Mouse (Mus musculus) C2C12 (cell line): ENCODE results near the gene Gm20518. TPM values are rescaled to one million over a fixed set of nuclear protein-coding genes. Genes with fewer than 3 reads are reported as not detected.

Source experiments
- H3K27me3 ChIP-seq: one replicate; pipeline ENCODE4 v1.6.1; 2011; ENCODE audit not compliant: control insufficient read depth, insufficient read depth, insufficient read length
- H3K36me3 ChIP-seq: one replicate; pipeline ENCODE4 v1.6.1; 2011; ENCODE audit not compliant: control insufficient read depth, insufficient read depth
- H3K4me3 ChIP-seq: one replicate; pipeline ENCODE4 v1.5.1; 2011; ENCODE audit warnings: mild to moderate bottlenecking, control low read depth; ENCODE audit not compliant: poor library complexity, insufficient read depth, severe bottlenecking
- H3K79me2 ChIP-seq: one replicate; pipeline ENCODE4 v1.6.1; 2011; ENCODE audit not compliant: control insufficient read depth, insufficient read depth
- H3K79me3 ChIP-seq: one replicate; pipeline ENCODE4 v1.6.1; 2011; ENCODE audit warnings: low read depth, control low read depth
- H3ac ChIP-seq: one replicate; pipeline ENCODE3; 2011; ENCODE audit warnings: low read depth; ENCODE audit not compliant: control insufficient read depth, insufficient read length
- CEBPB ChIP-seq: IDR thresholded peaks from one replicate; pipeline ENCODE4 v1.6.1; 2011; ENCODE audit warnings: low read depth, mild to moderate bottlenecking, control low read depth, moderate library complexity
- CTCF ChIP-seq: IDR thresholded peaks from one replicate; pipeline ENCODE4 v1.5.1; 2011; ENCODE audit not compliant: control insufficient read depth, insufficient read depth, insufficient read length
- FOSL1 ChIP-seq: IDR thresholded peaks from one replicate; pipeline ENCODE4 v1.8.0; 2011; ENCODE audit warnings: mild to moderate bottlenecking, low read length; ENCODE audit not compliant: poor library complexity, insufficient read depth, severe bottlenecking
- MAX ChIP-seq: IDR thresholded peaks from one replicate; pipeline ENCODE4 v1.6.1; 2011; ENCODE audit warnings: mild to moderate bottlenecking, control low read depth
- MYOD1 ChIP-seq: IDR thresholded peaks from one replicate; pipeline ENCODE4 v1.6.1; 2011; ENCODE audit warnings: low read depth; ENCODE audit not compliant: control insufficient read depth, insufficient read length
- MYOG ChIP-seq: IDR thresholded peaks from one replicate; pipeline ENCODE4 v1.6.1; 2011; ENCODE audit not compliant: control insufficient read depth, insufficient read length; ENCODE audit errors: extremely low read depth
- USF1 ChIP-seq: IDR thresholded peaks from one replicate; pipeline ENCODE4 v1.6.1; 2011; ENCODE audit warnings: low read depth, mild to moderate bottlenecking, control low read depth, moderate library complexity
- polyA plus RNA-seq: library from polyadenylated mRNA; unstranded; fragments of >200 nt; fragmentation: generic; extraction: Trizol; gene quantifications from one replicate; pipeline ENCODE4 v1.2.1, GENCODE M21; 2012; ENCODE audit warnings: missing spikeins

Gm20518 gene
- polyA plus RNA-seq, 1 experiment = 0.06 TPM

- H3K79me3 ChIP-seq = no peaks in the 10 kb centered on the region
- H3K4me3 ChIP-seq = no peak within 1 kb of the TSS
- H3ac ChIP-seq = no peak within 1 kb of the TSS
- H3K36me3 ChIP-seq = peaks cover 15% of the 10 kb centered on the region
- no peaks in the 10 kb centered on the region for H3K79me2 ChIP-seq
- peaks cover 36% of the 10 kb centered on the region for H3K27me3 ChIP-seq
- no peak for TF ChIP-seq MAX
- TF ChIP-seq CTCF = no peak
- TF ChIP-seq FOSL1 = no peak
- no peak for TF ChIP-seq MYOD1
- no peak for TF ChIP-seq USF1
These were observed 53.4 kb downstream of the Gm20518 start, which contains the start of gene Car15 for GRCm38 (mm10) chr16:17838051-17838450. Gene Car15 (minus strand): TSS chr16:17838364.

DNA sequence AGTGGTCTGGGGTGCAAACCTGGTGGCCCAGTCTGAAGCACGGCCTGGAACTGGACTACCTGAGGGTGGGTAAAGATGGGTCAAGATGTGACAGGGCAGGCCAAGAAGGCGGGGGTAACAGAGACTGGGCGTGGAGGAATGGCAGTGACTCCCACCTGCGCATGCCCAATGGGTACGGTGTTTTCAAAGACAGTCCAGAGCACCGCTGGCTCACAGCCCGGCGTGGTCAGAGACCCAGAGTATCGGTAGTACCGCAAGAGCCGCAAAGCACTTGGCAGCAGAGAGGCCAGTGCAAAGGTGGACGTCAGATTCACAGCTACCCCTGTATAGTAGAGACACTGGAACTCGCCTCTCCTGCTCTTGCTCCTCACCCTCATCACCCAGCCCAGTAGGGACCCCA, 56.0 kb downstream of the Gm20518 start:
- no peak overlapping the region for H3K4me3 ChIP-seq
- H3K27me3 ChIP-seq = peaks cover 62% of the 10 kb centered on the region
- H3K79me2 ChIP-seq = no peaks in the 10 kb centered on the region
- no peak overlapping the region for H3ac ChIP-seq
- no peaks in the 10 kb centered on the region for H3K36me3 ChIP-seq
- no peak for TF ChIP-seq MYOD1
- no peak for TF ChIP-seq USF1
- TF ChIP-seq MAX = no peak
- TF ChIP-seq CTCF = no peak
- no peak for TF ChIP-seq CEBPB
- TF ChIP-seq FOSL1 = no peak
- no peak for TF ChIP-seq MYOG
- no peaks in the 10 kb centered on the region for H3K79me3 ChIP-seq

DNA sequence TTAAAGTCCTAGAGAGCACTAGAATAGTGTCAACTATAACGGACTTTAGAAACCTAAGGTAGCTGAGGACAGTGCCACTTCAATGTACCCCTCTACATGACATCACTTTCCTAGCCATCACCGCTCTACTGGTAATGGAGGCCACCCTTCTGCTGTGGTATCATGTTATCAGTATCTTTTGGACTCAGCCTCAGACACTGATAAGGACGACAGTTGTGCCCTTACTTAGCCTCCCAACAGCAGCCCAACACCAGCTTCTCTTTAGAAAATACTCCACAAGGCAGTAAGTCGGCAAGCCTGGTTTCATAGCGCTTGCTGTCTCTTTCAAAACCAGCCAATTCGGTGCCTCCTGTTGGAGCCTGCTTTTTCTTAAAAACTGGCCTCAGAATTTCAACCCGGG, 56.9 kb downstream of the Gm20518 start:
- Histone ChIP-seq H3K27me3 (peaks cover 72% of the 10 kb centered on the region), H3K4me3 (no peak overlapping the region)

DNA sequence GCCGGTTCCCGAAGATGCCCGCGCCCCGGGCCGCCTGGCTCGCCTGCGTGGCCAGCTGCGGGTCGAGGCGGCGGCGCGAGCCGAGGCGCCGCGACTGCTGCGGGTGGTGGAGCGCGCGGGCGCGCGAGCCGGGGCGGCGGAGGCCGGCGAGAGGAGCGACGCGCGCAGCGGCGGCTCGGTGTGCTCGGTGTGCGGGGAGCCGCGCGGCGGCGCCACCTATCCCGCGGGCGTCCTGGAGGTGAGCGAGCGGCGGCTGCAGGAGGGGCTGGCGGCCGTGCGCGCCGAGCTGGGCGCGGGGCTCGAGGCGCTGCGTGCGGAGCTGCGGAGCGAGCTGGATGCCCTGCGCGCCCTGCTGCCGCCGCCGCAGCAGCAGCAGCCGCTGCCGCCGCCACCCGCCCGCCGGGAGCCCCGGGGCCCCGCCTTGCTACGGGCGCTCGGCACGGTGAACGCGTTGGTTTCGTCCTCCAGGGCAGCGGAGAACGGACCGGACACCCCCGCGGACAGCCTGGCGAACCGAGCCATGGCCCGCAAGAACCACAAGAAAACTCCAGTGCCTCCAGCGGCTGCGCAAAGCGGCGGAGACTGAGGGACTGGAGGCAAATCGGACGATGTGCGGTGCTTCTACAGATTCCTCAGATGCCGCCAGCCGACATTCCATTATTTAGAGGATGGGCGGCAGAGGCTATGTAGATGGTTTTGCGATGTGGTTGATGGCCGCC, 57.6 kb downstream of the Gm20518 start:
- no peak overlapping the region for H3K4me3 ChIP-seq
- peaks cover 74% of the 10 kb centered on the region for H3K27me3 ChIP-seq
- no peaks in the 10 kb centered on the region for H3K36me3 ChIP-seq
- H3ac ChIP-seq = peak overlapping the region; percentile 55
- no peak for TF ChIP-seq CTCF
- no peak for TF ChIP-seq CEBPB
- no peak for TF ChIP-seq FOSL1
- TF ChIP-seq MYOG = no peak
- no peak for TF ChIP-seq USF1
- TF ChIP-seq MYOD1 = no peak
- no peak for TF ChIP-seq MAX
- no peaks in the 10 kb centered on the region for H3K79me2 ChIP-seq
- H3K79me3 ChIP-seq = no peaks in the 10 kb centered on the region

More for the DNA sequence above, 56.9 kb downstream of the Gm20518 start:
- TF ChIP-seq USF1 (no peak), MYOD1 (no peak)
- Histone ChIP-seq H3K79me2 (no peaks in the 10 kb centered on the region), H3K36me3 (no peaks in the 10 kb centered on the region), H3ac (no peak overlapping the region), H3K79me3 (no peaks in the 10 kb centered on the region)

- Histone ChIP-seq H3K36me3 (no peaks in the 10 kb centered on the region), H3K27me3 (peaks cover 79% of the 10 kb centered on the region), H3K4me3 (no peak overlapping the region), H3ac (peak overlapping the region; percentile 55), H3K79me3 (no peaks in the 10 kb centered on the region), H3K79me2 (no peaks in the 10 kb centered on the region)
- TF ChIP-seq USF1 (no peak), FOSL1 (no peak), MYOG (no peak), MYOD1 (no peak), CTCF (no peak), CEBPB (no peak), MAX (no peak)
These were observed 58.2 kb downstream of the Gm20518 start for GRCm38 (mm10) chr16:17833321-17833680.

DNA sequence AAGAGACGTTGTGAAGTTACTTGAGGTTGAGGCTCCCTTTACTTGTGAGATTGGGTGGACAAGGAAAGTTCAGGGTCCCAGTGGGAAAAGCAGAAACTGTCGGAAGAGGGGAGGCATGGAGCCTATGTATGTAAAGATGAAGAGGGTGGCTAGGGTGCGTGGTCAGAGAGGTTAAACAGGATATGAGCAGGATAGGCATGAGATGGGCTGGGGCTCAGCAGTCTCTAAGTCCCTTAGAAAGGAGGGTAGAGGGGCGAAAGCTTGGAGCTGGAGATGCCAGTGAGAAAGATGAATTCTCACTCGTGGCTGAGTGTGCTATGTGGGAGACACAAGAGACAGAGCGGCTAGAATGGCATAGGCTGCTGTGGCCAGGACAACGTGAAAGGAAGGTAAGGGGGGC, 58.6 kb downstream of the Gm20518 start, which contains the start of gene B830017H08Rik:
Gene B830017H08Rik (plus strand): TSS at position 301 of the 400 bp plus-strand sequence.
- Histone ChIP-seq H3K27me3 (peaks cover 79% of the 10 kb centered on the region), H3ac (peak within 1 kb of the TSS; percentile 55), H3K4me3 (no peak within 1 kb of the TSS), H3K79me3 (no peaks in the 10 kb centered on the region), H3K79me2 (no peaks in the 10 kb centered on the region), H3K36me3 (no peaks in the 10 kb centered on the region)
- TF ChIP-seq MAX (no peak), MYOG (no peak), FOSL1 (no peak)
